Mouse (Mus musculus): ENCODE results near the gene Ralgps1.
"Not testable (repeated sequence)": the region's sequence is repeated elsewhere in the genome, so short reads cannot be mapped to it uniquely, and the experiment has no call there.

Ralgps1 gene

DNA sequence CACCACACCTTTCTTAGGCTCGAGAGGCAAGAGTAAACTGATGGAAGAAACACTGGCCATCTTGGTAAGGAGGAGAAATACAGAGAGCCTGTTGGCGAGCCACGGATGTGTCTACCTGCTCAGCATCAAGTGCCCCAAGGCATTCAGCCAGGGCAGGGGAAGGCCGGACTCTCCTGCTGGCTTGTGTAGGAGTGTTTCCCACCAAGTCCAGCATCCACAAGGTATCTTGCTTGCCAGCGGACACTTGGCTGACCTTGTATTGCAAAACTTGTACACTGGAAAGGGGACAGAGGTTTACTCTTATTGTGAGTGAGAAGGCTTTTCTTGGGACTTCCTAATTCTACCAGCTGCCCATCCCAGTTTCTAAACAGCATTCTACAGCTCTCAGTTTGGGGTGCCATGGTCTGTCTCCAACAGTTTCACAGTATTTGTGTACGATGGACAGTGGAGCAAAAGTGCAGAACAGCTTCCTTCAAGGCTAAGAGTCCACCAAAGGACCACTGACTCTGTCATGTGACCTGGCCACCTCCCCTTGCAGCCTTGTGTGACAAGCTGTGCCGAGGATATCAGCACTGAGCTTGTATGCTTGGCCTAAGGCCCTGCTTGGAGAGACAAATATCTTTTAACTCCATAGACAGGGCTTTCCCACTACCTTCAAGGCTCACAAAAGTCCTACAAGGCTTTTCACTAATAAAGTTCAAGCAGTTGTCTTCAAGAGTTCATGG lies 236.4 kb downstream of the Ralgps1 start:
- no peak for DNase-seq (ENCODE audit: low spot score in 2 of 2)

- no peak for DNase-seq (ENCODE audit: low spot score in 2 of 2)
Measured at GRCm38 (mm10) chr2:33132306-33132705, 239.0 kb downstream of the Ralgps1 start.

GRCm38 (mm10) chr2:33131500-33132092 lies 239.7 kb downstream of the Ralgps1 start, which contains the start of gene Garnl3:
Garnl3 (minus strand) TSS chr2:33131654.
- DNase-seq (ENCODE audit: low spot score in 2 of 2): peak; percentile 80 to 89

DNA sequence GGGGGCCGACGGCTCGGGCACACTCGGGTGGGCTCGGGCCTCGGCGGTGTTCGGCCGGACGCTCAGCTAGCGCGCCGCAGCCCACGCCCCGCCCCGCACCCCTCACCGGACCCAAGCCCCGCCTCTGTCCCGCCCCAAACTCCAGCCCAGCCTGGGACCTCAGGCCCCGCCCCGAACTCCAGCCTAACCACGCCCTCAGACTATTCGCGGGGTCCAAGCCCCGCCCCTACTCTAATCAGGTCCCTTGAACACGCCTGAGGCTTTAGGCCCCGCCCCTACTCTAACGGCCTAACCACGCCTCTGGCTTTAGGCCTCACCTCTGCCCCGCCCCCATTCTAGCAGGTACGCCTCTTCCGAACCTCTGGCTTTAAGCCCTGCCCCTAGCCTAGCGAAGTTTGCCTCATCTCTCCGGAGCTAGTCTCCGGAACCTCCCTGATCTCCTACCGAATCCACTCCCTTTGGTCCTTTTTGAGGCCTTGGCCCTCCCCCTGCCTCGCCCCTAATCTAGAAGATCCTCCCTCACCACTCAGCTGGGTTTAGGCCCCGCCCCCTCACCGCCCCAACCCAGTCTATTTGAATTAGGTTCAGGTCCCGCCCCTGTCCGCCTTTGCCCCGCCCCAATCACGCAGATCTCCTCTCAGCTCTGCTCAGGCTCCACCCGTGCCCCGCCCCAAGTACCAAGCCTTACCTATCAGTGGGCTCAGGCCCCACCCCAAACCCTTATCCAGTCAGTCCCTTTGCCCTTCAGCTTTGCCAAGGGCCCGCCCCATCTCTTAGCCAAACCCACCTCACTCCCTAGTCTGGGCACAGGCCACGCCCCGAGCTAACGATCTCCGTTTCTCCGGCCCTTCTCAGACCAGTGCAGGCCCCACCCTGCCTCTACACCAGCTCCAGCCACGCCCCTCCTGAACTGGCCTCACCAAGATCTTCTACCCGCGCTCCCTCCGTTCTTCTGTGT lies 240.5 kb downstream of the Ralgps1 start:
- peak; percentile 98 for DNase-seq (ENCODE audit: low spot score in 2 of 2)

DNA sequence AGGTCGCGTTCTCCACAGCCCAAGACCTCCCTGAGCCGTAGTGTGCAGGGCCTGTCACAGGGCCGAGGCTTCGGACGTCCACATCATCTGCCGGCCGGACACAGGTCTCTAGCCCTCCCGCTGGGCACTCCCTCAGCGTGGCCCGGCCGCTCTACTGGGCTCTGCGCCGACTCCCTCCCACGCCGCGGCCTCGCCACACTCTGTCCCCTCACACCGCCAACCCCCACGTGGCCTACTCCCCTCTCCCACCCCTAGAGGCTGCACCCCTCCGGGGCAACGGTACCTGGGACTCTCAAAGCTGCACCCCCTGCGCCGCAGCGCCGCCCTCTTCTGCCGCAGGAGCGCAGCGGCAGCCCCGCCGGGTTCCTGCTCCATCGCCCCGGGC lies 241.2 kb downstream of the Ralgps1 start:
- no peak for DNase-seq (ENCODE audit: low spot score in 2 of 2)

GRCm38 (mm10) chr2:33129696-33130095 lies 241.6 kb downstream of the Ralgps1 start:
- DNase-seq (ENCODE audit: low spot score in 2 of 2): no peak

DNA sequence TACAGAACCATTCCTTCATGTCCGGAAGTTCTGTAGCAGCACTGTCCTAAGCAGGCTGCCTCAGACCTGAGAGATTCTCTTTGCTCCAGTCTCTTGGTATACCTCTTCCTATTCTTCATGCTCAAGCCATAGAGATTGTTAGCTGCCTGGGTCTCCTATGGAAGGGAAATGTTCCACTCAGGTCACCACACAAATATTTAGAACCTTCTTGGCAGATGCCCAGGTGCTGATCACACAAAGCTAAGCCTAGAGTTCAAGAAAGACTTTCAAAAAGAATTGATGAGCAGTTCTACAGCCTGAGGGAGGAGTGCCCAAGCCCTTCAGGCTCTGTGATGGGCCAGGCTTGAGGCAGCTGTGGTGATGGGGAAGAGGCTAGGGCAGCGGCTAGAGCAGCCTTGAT lies 242.3 kb downstream of the Ralgps1 start:
- DNase-seq (ENCODE audit: low spot score in 2 of 2): no peak

DNA sequence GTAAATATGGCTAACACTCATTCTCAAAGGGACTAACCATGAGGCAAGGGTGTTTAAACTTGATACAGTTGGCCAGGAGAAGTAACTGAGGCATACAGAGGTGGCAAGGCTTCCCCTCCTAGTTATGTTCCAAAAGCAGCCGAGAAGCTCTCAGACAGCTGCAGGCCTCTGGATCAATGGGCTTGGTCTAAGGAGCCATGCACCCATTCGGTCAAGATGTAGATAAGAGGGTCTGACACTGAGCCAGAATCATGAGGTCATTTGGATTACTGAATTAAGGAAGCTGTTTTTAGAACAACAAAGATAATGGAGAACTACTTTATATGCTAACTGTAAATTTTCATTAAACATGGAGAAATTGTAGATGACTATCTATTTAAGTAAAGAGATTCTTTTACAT lies 244.0 kb downstream of the Ralgps1 start:
- no peak for DNase-seq (ENCODE audit: low spot score in 2 of 2)

DNA sequence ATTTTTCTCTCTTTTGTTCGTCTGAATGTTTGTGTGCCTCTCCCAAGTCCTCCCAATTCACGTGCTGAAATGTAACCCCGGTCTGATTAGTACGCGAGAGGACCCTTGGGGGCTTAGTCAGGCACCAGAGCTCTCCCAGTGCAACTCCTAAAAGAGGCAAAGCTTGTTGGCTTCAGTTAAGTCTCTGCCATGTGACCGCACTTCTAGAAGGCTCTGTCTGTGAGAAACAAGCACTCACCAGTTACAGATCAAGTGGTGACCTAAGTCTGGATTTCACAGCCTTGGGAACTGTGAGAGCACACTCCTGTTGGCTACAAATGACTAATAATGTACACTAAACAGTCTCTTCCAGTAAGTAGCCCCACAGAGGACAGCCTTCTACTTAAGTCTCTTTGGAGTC lies 248.4 kb downstream of the Ralgps1 start:
- DNase-seq (ENCODE audit: low spot score in 2 of 2): no peak

DNA sequence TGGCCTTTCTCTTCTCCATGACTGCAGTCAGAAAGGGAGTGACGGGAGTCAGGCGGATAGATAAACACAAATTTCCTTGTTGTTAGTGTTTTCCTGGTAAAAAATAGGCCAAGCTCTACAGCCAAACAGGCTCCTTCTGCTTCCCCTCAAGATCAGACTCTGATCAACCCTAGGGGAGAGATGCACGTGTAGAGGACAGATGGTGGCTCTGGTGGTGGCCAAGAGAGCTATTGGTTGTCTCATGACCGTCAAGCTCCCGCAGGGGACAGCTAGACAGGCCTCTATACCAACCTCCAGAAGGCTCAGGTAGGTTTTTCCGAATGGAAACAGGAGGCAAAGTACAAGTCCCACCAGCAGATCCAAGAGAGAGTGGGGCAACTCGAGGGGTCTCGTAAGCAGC lies 270.8 kb downstream of the Ralgps1 start:
- DNase-seq (ENCODE audit: low spot score in 2 of 2): no peak

DNA sequence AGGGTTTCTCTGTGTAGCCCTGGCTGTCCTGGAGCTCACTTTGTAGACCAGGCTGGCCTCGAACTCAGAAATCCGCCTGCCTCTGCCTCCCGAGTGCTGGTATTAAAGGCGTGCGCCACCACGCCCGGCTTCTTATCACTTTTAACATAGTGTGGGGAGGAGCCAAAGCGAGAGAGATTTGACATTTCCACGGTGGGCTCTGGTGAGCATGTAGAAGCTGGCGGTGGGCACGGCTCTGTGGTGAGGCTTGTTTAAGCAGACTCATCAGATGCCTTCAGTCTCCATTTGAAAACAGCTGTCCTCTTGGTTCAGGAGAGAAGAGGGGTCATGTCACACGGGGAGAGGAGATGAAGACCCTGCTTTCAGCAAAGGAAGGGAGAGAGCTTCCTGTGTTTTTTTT lies 274.0 kb downstream of the Ralgps1 start:
- not testable (repeated sequence) for DNase-seq (ENCODE audit: low spot score in 2 of 2)

DNA sequence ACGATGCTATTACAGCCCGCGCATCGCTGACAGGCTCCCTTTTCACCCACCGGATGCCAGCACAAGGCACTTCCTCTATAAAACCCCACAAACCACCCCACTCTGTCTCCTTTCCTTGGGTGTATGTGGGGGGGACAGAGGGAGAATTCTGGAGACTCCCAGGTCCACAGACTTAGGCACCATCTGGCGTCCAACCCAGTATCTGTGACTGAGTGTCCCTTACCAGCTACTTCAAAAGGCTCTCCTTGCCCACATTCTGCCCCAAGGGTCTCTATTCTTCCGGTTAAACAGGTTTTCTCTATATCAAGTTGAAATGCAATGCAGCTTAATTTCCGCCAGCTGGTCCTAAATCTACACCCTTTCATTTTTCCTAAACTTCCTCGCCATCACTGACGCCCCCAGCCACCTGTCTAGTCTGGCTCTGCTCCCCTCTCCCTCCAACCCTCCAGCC lies 276.0 kb downstream of the Ralgps1 start:
- peak; percentile 58 to 62 for DNase-seq (ENCODE audit: low spot score in 2 of 2)

DNA sequence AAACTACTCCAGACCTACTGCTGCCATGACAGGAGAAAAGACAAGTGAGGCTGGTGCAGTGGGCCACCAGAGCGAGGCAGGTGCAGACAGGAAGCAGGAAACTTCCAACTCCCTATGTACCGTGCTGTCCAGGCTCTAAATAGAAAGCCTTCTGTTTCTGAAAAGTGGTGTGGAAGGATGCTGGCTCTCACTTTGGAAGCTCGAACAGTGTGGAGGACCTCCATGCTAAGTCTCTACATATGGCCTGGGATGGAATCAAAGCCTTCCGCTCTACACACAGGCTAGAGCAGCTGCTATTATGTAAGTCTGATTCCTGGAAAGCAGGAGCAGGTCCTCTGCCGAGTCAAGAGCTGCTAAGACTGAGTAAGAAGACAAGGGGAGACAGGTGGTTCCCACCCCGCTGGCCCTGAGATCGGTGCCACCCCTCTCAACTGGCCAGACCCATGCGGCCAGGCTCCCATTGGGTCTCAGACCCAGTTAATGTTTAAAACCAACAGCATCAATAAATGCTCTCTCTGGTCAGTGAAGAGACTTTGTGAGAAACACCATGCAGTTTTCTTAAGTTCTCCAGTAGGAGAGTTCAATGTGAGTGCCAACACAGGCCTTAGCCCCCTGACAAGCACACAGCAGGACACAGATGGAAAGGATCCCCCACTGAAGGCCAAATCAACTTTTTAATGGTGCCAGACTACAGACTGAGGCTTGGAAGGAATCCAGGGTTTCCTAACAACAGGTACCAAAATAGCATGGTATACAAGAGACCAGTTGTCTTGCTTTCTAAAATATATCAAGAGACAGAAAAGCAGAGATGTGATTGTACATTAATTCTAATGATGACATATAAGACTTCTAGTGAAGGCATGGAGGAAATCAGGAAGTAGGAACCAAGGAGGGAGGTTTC lies 280.4 kb downstream of the Ralgps1 start:
- peak; percentile 44 to 70 for DNase-seq (ENCODE audit: low spot score in 2 of 2)

GRCm38 (mm10) chr2:33090033-33090400 lies 281.3 kb downstream of the Ralgps1 start:
- DNase-seq (ENCODE audit: low spot score in 2 of 2): not testable (repeated sequence)

DNA sequence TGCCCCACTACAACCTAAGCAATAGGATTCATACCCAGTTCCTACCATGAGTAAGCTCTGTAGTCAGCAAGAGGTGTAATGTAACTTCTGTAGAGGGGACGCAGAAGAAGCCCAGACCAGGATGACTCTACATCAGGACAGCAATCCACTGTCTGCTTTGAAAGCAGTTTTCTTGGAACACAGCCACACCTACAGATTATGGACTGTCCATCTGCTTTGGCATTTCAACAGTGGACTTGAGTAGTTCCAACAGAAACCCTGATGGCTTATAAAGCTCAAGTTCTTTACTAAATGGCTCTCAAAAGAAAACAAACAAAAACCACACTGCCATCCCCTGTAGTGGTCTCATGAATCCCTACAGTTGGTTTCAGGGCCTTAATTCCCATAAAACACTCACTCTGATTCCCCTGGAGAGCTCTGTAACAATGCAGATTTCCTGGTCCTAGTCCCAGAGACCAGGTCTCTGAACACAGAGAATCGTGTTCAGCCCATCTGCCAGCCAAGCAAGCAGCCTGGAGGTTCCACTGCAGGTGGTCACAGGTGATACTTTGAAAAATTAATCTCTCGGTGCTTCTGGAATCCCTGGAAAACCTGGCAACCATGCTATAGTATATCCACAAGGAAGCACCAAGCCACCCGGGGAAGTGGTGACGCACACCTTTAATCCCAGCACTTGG lies 281.8 kb downstream of the Ralgps1 start:
- DNase-seq (ENCODE audit: low spot score in 2 of 2): no peak

DNA sequence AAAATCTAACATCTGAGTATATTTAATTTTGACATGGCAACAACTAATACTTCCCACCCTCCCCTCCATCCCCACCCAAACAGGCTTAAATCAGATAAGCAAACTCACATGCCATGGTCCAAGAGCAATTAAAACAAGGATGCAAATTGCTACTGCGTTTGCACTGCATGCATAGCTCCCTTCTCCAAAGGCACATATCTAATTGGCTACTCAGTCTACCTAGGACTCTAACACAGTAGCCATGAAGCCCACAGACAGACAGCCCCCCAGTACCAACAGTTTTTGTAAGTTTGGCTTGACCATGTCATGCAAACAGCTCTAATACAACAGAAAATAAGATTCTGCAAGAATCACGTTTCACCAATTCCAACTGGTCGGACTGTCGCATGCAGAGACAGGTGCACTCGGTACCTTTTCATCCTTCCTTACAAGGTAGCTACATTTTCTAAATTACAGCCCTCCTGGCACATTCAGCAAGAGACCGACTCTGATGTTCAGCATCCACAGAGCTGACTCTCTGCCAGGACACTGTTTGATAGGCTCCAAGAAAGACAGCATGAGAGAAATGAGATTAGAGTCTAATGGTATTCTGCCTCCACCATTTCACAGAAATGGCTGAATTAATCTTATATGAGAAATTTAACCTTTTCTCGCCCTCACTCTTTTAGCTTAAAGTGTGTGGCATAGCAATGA lies 284.5 kb downstream of the Ralgps1 start:
- DNase-seq (ENCODE audit: low spot score in 2 of 2): peak in 1 of 2 experiments; percentile 60

DNA sequence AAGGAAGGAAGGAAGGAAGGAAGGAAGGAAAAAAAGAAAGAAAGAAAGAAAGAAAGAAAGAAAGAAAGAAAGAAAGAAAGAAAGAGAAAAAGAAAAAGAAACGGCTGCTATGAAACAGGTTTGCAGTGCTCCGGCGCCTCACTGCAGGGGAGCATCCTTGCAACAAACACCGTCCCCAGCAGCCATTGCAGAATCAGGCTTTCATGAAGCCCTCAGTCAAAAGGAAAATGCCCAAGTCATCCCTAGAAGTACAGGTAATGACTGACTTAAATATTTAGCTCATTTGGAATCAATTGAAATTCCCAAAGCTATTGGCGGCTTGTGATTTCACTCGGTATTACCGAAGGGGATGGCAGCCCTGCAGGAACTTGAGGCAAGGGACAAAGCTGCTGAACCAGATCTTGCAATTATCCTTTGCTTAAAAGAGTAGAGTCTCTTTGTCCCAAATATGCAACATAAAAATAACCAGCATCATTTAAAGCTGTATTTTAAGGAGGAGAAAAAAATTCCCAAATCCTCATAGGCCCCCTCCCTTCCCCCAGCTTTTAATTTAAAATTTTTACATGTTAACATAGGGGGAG lies 285.2 kb downstream of the Ralgps1 start:
- DNase-seq (ENCODE audit: low spot score in 2 of 2): no peak

GRCm38 (mm10) chr2:33084221-33084620 lies 287.1 kb downstream of the Ralgps1 start:
- DNase-seq (ENCODE audit: low spot score in 2 of 2): no peak
